Mouse (Mus musculus) ES-E14 (cell line): ENCODE data around the gene Gm11146.

Experiments
- CHD2 ChIP-seq: IDR thresholded peaks from 2 replicates; pipeline ENCODE4 v1.6.1; 2014; ENCODE audit warnings: mild to moderate bottlenecking, low read depth, low read length, inconsistent platforms
- HCFC1 ChIP-seq: IDR thresholded peaks from 2 replicates; pipeline ENCODE4 v1.6.1; 2012; ENCODE audit warnings: low read length, inconsistent platforms, borderline replicate concordance; ENCODE audit not compliant: insufficient read depth
- MAFK ChIP-seq: IDR thresholded peaks from 2 replicates; pipeline ENCODE4 v1.6.1; 2014; ENCODE audit warnings: mild to moderate bottlenecking, low read depth, low read length, inconsistent platforms; ENCODE audit not compliant: insufficient read depth
- ZC3H11A ChIP-seq: IDR thresholded peaks from 2 replicates; pipeline ENCODE4 v1.6.1; 2012; ENCODE audit warnings: low read depth, mild to moderate bottlenecking, inconsistent platforms, low read length, borderline replicate concordance
- ZNF384 ChIP-seq: IDR thresholded peaks from 2 replicates; pipeline ENCODE4 v1.6.1; 2012; ENCODE audit warnings: low read depth, low read length, inconsistent platforms

- TF ChIP-seq CHD2 = no peak
- no peak for TF ChIP-seq ZC3H11A
- no peak for TF ChIP-seq ZNF384
- no peak for TF ChIP-seq HCFC1
- no peak for TF ChIP-seq MAFK
Observed at GRCm38 (mm10) chr16:77593828-77594421, 8.0 kb downstream of the Gm11146 start.
